Mouse (Mus musculus) liver, adult (tissue): ENCODE results near the gene Ogg1.

ENCODE experiments used
- GATA4 ChIP-seq: IDR thresholded peaks from 2 replicates; pipeline ENCODE4 v1.6.1; 2014; ENCODE audit warnings: mild to moderate bottlenecking, low read length; ENCODE audit not compliant: insufficient replicate concordance

The Ogg1 gene

DNA sequence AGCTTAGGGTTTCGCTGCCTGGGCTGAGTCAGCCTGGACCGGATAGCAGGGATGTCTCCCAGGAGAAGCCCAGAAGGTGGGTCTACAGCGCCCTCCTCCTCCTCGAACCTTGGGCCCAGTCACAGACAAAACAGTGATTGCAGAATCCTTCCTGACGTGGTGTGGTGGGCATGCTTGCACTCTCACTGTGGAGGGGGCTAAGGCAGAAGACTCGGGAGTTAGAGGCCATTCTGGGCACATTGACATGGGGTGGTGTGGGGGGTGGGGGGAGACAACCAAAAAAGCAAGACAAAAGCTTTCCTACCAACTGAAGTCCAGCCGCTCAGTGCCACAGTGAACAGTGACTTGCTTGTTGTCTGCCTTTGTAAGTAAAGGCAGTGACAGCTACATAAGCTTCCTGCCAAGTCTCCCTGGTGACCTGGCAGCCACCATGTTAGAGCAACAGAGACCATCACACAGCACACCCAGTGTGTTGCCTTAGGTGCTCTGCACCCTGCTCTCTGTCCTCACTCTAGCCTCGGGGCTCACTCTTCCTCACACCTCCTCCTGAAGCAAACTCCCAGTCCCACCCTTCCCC, 57.7 kb downstream of the Ogg1 start:
- no peak for TF ChIP-seq GATA4
